Mouse (Mus musculus) left cerebral cortex, postnatal 25 days (tissue): Measurements from ENCODE around the gene Dmrta1. TPM values are rescaled to one million over a fixed set of nuclear protein-coding genes. Genes with fewer than 3 reads are reported as not detected.

Experiments
- DNase-seq, 2 experiments: peaks; one replicate each; pipeline ENCODE4 v3.0.0; 2022; ENCODE audit warnings: low spot score in 2 of 2, mixed read lengths in 1 of 2
- intact Hi-C: fragments of 180-260 bp; cut with DNase I; formaldehyde crosslinking; loops from one replicate; pipeline ENCODE4 v1.15.1; 2025
- total RNA-seq, 2 experiments: library from RNA; stranded (reverse); gene quantifications; 2 replicates each; pipeline ENCODE4 v1.2.3; 2021

Dmrta1 gene
- total RNA-seq: 1 to 10 TPM in 1 of 2 experiments, under 1 TPM in 1; 0.34 to 1.2 TPM

DNA sequence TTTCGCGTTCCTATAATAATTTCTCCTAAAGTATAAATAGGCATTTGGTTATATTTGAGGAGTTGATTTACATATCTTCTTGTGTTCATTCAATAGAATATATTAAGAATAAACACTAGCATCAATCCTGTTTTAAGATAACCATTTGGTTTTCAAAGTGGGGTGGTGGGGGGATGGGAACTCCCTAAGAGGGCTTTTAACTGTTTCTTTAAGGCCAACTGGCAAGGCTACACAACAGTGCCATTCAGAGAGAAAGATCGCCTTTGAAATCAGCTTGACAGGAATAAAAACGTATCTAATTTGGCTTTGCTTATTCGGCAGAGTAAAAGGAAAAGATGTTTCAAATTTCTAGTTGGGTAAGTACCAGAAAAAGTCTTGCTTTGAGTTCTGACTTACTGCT lies at the start of gene Dmrta1:
TSS of gene Dmrta1 (plus strand) at position 242 of the 400 bp plus-strand sequence.
- intact Hi-C loops: no loop called here

DNA sequence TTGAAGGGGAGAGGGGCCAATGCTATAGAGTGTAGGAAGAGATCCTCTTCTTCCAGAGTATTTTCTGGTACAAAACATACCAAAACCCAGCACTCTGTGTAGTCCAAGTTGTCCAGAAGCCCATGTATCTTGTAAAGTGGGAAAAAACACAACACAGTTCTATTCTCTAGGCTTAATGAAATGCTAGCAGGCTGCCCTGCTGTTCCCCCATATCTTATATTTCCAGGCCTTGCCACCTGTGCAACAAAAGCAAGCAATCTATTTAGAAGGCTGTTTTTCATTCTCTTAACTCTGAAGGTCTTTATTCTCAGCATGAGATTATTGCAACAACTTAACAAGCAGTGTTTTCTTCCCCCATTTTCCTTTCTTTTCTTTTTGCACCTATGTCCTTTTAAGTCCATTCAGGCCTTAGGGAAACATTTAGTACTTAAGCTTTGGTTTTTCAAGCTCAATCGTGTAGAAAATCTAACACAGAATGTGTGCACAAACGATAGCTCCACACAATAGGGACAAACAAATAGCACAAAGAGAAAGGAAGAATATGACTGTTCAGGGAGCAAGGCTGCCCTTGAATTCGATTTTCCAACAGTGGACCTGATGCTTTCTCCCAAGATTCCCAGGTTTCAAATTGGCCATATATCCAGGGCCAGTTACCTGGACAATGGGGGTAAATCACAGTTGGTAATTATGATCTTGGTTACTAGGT lies 48.7 kb upstream of the Dmrta1 start:
- no peak for DNase-seq
- intact Hi-C loops: no loop called here

More for the DNA sequence above, at the start of gene Dmrta1:
- DNase-seq: no peak

DNA sequence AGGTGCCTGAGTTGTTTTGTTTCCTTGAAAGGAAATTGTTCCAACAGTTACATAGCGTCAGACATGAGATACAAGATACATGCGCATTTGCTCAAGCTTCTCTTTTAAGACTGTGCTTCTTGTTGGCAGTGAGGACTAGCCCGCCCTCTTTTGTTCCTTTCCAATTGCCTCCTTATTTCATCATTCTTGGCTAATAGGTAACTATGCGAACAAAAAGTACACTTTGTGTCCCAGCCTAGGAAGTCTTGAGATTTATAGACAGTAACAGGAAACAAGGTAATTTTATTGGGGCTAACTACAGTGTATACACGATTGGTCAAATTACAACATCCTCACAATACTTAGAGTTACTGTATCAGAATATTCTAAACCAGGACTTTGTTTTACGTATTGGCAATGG lies 47.7 kb upstream of the Dmrta1 start:
- intact Hi-C loops: no loop called here
- DNase-seq: no peak

DNA sequence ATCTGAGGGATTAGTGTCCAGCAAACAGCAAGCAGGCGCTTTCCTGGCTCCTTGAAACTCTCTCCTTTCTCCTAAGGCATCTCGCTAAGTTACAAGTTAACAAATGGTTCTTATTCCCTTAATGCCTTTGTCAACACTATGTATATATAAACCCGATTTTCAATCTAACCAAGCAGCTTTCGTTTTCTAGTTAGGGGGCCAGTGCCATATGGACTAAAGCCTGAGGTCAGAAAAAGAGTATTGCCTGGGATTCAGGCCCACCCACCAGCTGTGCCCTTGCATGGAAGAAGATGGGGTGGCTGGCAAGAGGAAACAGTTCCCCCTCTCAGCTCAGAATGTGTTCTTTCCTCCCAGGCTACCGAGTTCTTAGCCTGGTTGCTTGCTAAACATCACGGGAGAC lies 40.6 kb upstream of the Dmrta1 start:
- DNase-seq: no peak
- intact Hi-C loops: no loop called here

DNA sequence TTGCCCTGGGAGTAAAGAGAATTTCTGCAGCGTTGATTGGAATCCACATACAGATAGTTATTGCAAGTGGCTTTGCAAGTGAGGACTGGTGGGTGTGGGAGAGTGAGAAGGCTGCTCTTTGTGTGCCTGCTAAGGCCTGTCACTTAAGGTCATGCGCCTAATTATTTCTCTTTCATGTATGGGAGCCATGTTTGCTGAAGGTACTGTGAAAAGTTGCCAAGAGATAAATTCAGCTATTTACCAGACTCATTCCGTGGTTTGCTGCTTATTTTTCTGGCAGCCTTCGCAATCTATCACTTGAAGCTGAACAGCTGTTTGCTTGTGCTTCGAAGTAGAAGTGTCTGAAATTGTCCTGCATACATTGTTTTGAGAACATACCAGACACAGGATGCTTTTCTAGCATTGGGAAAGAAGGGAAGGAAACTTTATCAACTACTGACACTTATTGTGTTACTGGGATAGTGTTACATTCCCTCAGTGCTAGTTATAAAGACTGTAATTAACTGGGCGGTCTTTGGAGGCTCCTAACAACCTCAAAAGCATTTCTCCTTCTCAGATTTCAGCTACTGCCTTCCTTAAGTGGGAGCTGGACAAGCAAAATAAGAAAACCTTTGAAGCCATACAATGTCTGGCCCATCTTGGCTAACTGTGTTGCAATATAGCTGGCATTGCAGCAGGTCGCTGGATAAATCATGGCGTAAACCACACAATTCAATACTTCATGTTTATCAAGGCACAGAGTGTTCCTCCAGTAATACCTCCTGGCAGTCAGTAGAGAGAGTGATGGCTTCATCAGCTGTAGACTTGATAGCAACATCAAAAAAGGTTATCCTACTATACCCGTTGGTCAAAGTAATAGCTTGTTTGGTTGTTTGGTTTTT lies 34.8 kb upstream of the Dmrta1 start:
- no peak for DNase-seq
- intact Hi-C loops: no loop called here

DNA sequence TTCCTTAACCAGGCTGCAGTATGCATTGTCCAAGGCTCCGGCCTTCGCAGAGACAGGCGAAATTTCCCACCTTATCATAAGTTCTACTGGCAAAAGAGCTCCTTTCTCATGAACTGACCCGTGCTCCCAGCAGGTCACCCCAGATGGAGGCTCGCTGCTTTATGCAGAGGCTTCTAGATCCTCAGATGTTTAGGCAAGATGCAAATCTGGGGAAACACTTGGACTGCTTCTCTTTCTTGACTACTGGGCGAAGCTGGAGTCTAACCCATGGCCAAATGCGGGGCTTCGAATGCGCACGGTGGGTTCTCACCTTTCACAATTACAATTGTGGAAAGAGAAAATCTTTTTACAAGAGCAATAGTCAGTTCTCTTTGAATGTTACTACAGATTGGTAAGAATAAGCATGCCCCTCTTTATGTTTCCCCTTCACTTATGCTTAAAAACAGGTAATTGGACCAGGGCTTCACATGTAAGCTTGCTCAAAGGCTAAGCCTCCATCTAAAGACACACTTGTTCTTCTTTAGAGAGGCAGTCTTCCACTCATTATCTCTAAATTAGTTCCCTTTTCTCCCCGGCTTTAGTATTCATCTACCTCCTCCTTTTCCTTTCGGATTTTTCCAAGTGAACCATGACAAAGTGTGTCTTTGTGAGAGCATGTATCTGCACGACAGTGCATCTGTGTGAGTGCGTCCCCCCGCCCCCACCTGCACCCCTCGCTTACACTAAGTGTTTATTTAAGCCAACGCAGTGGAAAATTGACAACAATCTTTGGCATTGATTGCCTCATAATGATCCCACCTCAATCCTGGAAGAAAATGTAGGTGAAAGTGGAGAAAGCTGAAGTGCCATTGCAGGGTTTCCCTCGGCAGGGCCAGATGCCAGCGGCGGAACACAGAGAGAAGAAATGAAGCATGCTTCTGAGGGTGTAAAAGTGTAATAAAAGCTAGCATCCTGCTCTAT lies 28.6 kb upstream of the Dmrta1 start:
- no peak for DNase-seq
- intact Hi-C loops: no loop called here

DNA sequence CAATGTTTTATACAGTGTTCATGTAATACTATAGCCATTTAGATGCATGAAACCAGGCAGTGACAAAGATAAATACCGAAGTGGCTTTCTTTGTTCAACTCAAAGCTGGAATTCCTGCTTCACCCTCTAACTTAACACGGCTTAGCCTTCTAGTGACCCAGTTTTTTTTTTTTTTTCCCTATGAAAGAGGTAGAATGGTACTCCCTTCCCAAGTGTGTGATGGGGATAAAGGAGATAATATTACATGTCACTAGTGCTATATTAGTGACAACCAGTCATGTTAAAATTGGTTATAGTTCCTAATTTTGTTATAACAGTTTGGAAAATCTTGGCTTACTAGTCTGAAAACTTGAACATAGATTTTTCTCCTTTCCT lies 27.9 kb upstream of the Dmrta1 start:
- intact Hi-C loops: no loop called here
- DNase-seq: no peak

DNA sequence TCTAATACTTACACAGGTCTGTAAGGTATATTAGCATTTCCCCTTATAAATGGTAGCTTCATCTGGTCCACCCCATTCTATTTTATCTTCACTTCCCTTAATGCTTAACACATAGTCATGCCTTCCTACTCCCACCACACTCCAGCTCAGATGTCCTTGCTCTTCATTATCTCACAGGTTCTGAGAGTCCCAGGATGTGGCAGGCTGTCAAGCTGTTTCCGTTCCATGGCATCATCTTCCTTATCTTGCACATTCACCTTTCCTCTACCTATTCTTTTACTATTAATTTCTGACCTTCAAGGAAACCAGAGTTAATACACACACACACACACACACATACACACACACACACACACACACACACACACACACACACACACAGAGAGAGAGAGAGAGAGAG lies 27.5 kb upstream of the Dmrta1 start:
- intact Hi-C loops: no loop called here
- DNase-seq: no peak

DNA sequence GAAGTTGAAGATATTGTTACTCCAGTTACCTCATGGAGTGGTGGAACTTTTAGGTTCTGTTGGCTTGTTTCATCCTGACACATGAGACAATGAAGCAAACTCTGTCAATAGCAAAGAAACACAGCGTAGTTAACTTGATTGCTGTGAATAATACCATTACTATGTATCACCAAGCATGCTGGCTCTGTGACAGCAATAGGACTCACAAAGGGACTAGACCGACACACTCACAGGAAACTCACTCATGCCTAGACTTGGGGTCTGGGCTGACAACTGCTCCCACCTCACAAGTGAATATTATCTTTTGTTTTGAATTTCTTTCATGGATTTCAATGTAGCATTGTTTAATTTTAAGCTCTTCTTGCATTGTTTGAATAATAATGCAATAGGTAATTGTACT lies 15.8 kb upstream of the Dmrta1 start:
- no peak for DNase-seq
- intact Hi-C loops: no loop called here

DNA sequence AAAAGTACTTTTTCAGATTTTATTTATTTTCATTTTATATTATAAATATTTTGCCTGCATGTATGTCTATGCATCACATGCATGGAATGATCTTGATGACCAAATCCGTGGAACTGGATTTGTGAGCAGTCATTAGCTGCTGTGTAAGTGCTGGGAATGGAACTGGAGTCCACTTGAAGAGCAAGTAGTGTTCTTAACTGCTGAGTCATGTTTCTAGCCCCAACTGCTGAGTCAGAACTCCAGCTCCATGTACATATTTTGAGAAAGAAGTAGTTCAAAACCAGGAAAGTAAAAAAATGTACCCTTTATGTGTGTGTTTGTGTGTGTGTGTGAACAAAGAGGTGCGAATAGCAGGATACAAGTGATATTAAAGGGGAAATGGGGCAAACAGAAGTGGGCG lies 4.5 kb upstream of the Dmrta1 start:
- intact Hi-C loops: no loop called here
- no peak for DNase-seq

DNA sequence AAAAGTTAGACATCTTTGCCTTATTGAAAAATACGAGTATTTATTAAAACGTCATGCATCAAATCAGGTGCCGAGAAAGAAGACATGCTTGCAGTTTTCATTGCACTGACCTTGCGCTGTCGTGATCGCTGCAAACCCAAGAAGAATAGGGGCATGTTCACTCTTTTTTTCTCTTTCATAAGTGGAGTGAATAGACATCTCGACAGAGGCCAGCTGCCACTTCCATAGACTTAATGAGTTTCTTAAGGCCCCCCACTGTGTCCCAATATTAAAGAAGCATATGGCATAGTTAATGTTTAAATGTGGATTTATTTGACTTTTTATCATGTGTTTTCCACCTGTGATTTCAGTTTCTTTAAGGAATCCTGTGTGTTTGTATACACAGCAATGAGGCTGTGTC lies 1.3 kb upstream of the Dmrta1 start:
- no peak for DNase-seq
- intact Hi-C loops: no loop called here

DNA sequence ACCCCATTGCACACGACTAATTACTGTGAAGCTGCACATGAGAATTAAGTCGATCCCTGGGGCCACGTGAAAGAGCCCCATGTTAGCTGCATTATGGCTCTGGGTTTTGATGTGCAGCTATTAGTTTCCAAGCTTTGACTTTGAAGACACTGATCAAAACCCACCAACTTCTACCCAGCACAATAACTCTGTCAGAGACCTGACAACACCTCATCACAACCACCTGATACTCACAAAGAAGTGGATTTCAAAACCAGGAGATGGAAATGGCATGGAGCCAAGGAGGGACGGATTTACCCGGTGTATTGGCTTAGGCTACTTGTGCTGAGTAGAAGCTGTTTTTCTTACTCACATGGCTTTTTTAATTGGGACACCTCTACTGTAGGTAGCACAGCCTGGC lies 523 bp upstream of the Dmrta1 start:
- no peak for DNase-seq
- intact Hi-C loops: no loop called here

DNA sequence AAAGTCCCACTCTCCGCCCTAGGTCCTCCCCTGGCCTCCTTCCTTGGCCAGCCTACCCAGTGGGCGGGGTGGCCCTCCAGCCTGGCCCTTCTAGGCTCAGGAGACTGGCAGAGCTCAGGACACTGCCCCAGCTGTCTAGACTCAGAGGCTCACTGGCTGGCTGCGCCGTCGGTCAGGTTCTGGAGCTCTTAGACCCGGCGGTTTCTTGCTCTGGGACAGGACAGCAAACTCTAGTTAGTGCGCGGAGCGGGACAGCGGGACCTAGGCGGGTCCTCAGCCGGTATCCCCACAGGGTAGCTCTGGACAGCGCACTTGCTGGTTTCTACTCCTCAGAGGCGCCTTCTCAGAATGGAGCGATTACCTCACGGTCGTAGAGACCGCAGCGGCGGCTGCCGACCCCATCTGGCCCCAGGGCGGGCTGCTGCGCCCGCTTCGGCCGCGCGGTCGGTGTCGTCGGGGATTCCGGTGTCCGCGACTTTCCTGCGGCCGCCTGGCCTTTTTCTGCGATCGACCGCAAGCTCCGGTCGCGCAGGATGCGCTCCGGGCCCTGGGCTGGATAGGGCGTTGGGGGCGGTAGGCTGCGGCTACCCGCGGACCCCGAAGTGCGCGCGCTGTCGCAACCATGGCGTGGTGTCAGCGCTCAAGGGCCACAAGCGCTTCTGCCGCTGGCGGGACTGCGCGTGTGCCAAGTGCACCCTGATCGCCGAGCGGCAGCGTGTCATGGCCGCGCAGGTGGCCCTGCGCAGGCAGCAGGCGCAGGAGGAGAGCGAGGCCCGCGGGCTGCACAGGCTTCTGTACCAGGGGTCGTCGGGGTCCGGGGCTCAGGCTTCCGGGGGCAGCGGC lies 8.9 kb downstream of the Dmrta1 start:
- intact Hi-C loops: no loop called here
- DNase-seq: no peak

DNA sequence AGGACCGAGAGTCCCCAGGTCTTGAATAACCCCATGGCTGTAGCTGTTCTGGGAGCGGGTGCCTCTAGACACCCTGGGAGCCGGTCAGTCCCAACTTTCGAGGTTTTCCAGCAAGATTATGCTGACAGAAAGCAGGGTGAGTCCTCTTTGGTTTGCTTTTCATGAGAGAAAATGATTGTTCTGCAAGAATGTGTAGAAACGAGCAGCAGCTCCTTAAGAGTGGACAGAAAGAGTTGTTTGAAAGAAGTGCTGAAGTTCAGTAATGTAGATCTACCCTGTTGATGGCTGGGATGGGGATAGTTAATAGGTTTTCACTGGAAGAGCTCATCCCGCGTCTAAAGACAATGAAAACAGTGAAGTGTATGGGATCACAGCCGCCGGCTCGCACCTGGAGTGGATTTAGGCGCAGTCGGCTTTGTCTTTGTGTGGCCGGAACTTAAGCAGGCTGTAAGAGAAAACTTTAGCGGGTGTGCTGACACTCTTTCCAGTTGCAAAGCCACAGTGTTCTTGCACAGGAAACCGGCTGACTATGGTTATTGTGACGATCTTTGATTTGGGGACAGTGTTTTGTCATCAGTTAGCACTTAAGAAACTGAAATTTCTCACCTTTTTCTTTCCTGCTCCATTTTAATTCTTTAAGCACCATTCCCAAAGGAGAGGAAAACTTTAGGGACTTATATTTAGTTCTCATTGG lies 9.7 kb downstream of the Dmrta1 start:
- DNase-seq: no peak

DNA sequence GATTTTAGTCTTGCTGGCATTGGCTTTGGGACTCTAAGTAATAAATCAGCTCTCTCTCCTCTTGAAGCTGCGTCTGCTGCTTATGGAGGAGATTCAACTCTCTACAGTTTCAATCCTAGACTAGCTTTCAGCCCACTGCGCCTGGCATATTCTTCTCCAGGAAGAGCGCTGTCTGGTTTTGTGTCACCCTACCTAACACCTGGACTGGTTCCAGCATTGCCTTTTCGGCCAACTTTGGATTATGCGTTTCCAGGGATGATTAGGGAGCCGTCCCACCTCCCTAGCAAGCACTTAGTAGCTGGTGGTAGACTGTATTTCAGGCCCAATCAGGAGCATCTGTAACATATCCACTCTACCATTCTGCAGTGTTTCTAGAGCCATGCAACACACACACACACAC lies 12.7 kb downstream of the Dmrta1 start:
- intact Hi-C loops: loop anchor here (2.0 to 5.0 kb wide), 3 partner anchors 115 to 545 kb away; no protein-coding TSS in a partner anchor
- DNase-seq: no peak

More for the DNA sequence above, 9.7 kb downstream of the Dmrta1 start:
- intact Hi-C loops: no loop called here

DNA sequence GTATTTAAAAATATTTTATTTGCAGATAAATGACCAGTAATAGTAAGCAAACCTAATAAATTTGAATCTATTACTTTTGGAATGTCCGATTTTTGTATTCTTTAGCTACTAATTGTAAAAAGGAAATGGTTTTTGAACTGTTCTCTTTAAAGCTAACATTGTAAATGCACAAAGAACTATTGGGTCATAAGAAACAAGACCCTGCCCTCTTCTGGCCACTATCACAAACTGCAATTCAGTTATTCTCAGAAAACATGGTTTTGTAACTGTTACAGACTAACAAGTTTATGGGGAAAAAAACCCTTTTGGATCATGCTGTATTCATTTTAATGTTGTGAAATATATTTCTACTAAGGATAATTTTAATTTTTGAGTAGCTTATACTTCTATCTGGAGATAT lies 13.5 kb downstream of the Dmrta1 start:
- intact Hi-C loops: loop anchor here (2.0 to 5.0 kb wide), 3 partner anchors 116 to 545 kb away; no protein-coding TSS in a partner anchor

DNA sequence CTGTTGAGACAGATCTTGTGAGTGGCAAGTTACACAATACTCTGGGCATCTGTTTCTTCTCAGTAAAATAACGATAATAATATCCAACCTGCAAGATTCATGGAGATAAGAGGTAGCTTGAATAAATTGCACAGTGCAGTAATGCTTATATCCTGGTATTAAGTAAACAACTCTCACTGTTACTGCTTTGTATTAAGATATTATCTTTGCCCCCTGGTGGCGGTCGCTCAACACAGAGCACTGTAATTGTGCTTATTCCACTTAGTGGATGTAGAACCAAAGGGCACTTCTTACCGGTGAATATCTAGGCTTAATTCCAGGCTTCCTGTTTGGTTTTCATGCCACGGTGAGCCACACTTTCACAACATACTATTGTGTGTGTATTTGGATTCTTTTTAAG lies 16.4 kb downstream of the Dmrta1 start:
- no peak for DNase-seq
- intact Hi-C loops: no loop called here

More for the DNA sequence above, 13.5 kb downstream of the Dmrta1 start:
- DNase-seq: no peak

DNA sequence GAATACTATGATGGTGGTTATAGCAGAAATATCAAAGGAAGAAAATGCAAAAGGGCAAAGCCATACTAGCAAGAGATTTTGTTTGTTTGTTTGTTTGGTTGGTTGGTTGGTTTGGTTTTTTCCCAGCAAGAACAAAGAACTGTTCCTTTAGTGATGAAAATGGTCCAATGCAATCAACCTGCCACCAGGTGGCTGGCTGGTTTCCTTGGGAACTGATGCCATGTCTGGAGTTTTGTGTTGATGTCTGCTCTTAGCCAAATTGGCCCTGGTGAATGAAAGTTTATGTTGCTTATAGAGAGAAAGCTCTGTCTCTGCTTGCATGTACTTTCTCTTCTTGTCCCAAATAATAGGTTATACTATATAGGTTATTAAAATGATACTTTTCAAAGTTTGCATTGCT lies 18.7 kb downstream of the Dmrta1 start:
- intact Hi-C loops: no loop called here
- DNase-seq: no peak
